Mouse (Mus musculus) ovary, adult 10 weeks (tissue): Measurements from ENCODE around the gene Spata31d1c. TPM values are rescaled to one million over a fixed set of nuclear protein-coding genes. Genes with fewer than 3 reads are reported as not detected.

Experiments
- polyA plus RNA-seq: library from polyadenylated mRNA; stranded (reverse); fragments of 350-450 nt; fragmentation: Illumina TruSeq; extraction: RNeasy Lipid Tissue Mini Kit (QIAGEN cat#74804); gene quantifications from one replicate; pipeline ENCODE4 v1.2.3, GENCODE M21; 2014

Spata31d1c gene
- not detected for polyA plus RNA-seq

DNA sequence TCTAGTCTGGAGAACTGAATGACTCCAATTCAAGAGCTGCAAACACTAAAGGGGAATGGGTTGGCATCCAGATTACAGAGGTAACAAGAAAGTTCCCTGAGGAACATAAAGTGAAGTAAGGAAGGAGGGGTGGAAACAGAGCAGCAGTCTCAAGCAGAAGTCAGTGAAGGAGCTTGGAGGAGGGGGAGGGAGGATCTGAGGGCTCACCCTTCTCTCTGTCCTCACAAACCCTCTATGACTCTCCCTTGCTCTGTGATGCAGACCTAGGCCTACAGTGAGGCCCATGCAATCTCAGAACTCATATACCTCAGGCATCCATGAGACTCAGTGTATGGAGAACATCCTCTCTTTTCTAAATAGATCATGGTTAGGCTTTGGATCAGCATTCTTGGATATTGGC is at the start of gene Spata31d1c:
Spata31d1c (plus strand) TSS at position 301 of the 400 bp plus-strand sequence.

DNA sequence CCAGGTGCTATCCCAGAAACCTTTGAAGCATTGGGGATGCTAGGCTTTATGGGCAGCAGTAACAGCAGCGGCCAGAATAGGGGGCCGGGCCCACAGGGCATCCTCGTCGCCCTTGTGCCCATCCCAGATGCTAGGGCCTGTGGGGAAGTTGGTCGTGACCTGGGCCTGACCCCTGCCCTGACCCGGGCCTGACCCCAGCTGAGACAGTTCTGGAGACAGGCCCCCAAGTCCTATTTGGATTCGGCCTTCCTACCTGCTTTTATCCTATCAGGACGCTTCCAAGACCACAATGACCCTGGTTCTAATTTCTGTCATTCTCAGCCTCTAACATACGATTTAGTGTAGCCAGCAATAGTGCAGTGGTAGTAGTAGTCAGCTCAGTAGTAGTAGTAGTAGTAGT is 19.8 kb downstream of the Spata31d1c start, which contains the start of gene Prss47:
Prss47 (minus strand) TSS at position 101 of the 400 bp plus-strand sequence.

Other genes with a start within 250 kb of the Spata31d1c start
- 0.74 TPM for gene Cntnap3, start 129.1 kb upstream of the Spata31d1c start, polyA plus RNA-seq
- gene Spata31, start 115.7 kb upstream of the Spata31d1c start, polyA plus RNA-seq = not detected
- not detected for gene Prss47, start 19.7 kb downstream of the Spata31d1c start, polyA plus RNA-seq
- 116 TPM for gene Mfsd14b, start 79.9 kb downstream of the Spata31d1c start, polyA plus RNA-seq
- gene Olfr465-ps1, start 105.0 kb downstream of the Spata31d1c start, polyA plus RNA-seq = not detected
- not detected for gene Olfr466, start 117.2 kb downstream of the Spata31d1c start, polyA plus RNA-seq
- gene Nlrp4f, start 172.9 kb downstream of the Spata31d1c start, polyA plus RNA-seq = 88.2 TPM
- gene Gm10775, start 226.5 kb downstream of the Spata31d1c start, polyA plus RNA-seq = not detected
- 50.1 TPM for gene Zfp369, start 245.8 kb downstream of the Spata31d1c start, polyA plus RNA-seq